Mouse (Mus musculus) monocyte, adult 5-6 weeks (primary cell): ENCODE measurements around the gene Zmym2. TPM values are rescaled to one million over a fixed set of nuclear protein-coding genes. Genes with fewer than 3 reads are reported as not detected.
"Not testable (repeated sequence)": the region's sequence is repeated elsewhere in the genome, so short reads cannot be mapped to it uniquely, and the experiment has no call there.

Experiments
- ATAC-seq: fragments of 153-309, 156-312 bp; replicated peaks from 2 replicates; pipeline ENCODE4 v1.8.0; 2017; ENCODE audit warnings: mild to moderate bottlenecking; ENCODE audit not compliant: low TSS enrichment, insufficient number of reproducible peaks, severe bottlenecking, poor library complexity, low FRiP score
- total RNA-seq: library from RNA; stranded (forward); fragments of 200-1000, 200-491, 200-594 nt; gene quantifications from 3 replicates; pipeline ENCODE4 v1.2.3, GENCODE M21; 2017

Gene Zmym2
- total RNA-seq, result 59.4 to 75.0 TPM (median 70.7 TPM) in 3 replicates

GRCm38 (mm10) chr14:56886594-56887513 lies at the start of gene Zmym2:
Gene Zmym2 (plus strand): TSS chr14:56886653.
- ATAC-seq, result peak; percentile 51

- no peak for ATAC-seq
Measured at GRCm38 (mm10) chr14:56844033-56844432, 42.4 kb upstream of the Zmym2 start.

- ATAC-seq, result no peak
Measured at GRCm38 (mm10) chr14:56844507-56844906, 41.9 kb upstream of the Zmym2 start.

GRCm38 (mm10) chr14:56848322-56848721 lies 38.1 kb upstream of the Zmym2 start:
- ATAC-seq, result no peak

GRCm38 (mm10) chr14:56849681-56850080 lies 36.8 kb upstream of the Zmym2 start:
- no peak for ATAC-seq

GRCm38 (mm10) chr14:56864041-56864440 lies 22.4 kb upstream of the Zmym2 start:
- no peak for ATAC-seq

- no peak for ATAC-seq
Measured at GRCm38 (mm10) chr14:56864641-56865040, 21.8 kb upstream of the Zmym2 start.

- not testable (repeated sequence) for ATAC-seq
Measured at GRCm38 (mm10) chr14:56865112-56865511, 21.3 kb upstream of the Zmym2 start.

GRCm38 (mm10) chr14:56873525-56873924 lies 12.9 kb upstream of the Zmym2 start:
- ATAC-seq, result no peak

GRCm38 (mm10) chr14:56875586-56876159 lies 10.8 kb upstream of the Zmym2 start:
- no peak for ATAC-seq

- no peak for ATAC-seq
Measured at GRCm38 (mm10) chr14:56881271-56881670, 5.2 kb upstream of the Zmym2 start.

GRCm38 (mm10) chr14:56883431-56883830 lies 3.0 kb upstream of the Zmym2 start:
- no peak for ATAC-seq

- ATAC-seq, result peak; percentile 21; the same call in 1 of the 2 replicates
Measured at GRCm38 (mm10) chr14:56885308-56885771, 1.1 kb upstream of the Zmym2 start.

GRCm38 (mm10) chr14:56885986-56886593 lies 363 bp upstream of the Zmym2 start:
- ATAC-seq, result peak; percentile 93

- ATAC-seq, result no peak
Measured at GRCm38 (mm10) chr14:56887514-56887880, 1.0 kb downstream of the Zmym2 start.

- ATAC-seq, result peak; percentile 60
Measured at GRCm38 (mm10) chr14:56887887-56888286, 1.4 kb downstream of the Zmym2 start.

GRCm38 (mm10) chr14:56888416-56888815 lies 2.0 kb downstream of the Zmym2 start:
- ATAC-seq, result no peak

- no peak for ATAC-seq
Measured at GRCm38 (mm10) chr14:56894417-56894816, 8.0 kb downstream of the Zmym2 start.

GRCm38 (mm10) chr14:56896521-56896920 lies 10.1 kb downstream of the Zmym2 start:
- no peak for ATAC-seq
